Mouse (Mus musculus): ENCODE data around the gene Ube2j2. TPM values are rescaled to one million over a fixed set of nuclear protein-coding genes. Genes with fewer than 3 reads are reported as not detected.

The Ube2j2 gene
- polyA plus RNA-seq (2014; fragmentation: Nextera tagmentation; extraction: Ambion mirVana) = 131 and 138 TPM in 2 replicates

DNA sequence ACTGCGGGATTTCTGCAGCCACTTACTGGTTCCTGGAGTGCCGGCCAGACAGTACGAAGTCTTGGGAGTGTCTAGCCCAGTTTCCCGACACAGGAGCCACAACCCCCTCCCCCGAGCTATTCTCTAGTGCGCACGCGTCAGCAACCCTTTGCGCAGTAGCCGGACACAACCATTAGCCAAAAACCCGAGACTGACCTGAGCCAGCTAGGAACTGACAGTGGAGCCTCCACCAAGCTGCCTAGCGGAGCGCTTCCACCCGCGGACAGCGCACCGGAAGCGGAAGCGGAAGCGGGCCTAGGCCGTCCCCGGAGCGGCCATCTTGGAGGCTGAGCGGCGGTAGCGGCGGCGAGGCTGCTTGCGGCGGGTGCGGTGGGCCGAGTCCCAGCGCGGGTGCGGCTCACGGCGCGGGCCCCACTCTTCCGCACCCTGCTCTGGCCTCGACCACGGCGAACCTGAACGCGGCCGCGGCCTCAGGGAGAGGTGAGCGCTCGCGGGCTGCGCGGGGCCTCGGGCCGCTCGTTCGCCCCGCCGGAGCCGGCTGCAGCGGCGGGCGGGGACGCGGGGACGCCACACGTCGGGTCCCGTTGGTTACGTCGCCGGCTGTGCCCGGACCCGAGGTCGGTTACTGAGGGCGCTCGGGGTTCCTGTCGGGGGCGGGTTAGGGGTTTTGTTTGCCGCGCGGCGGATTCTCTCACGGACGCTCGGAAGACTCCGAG is at the start of gene Ube2j2:
Ube2j2 (plus strand) TSS at position 298 of the 716 bp plus-strand sequence.
- DNase-seq (peak; percentile 96), ATAC-seq (ENCODE audit: low FRiP score, low TSS enrichment) (peak; percentile 97)
- WGBS = under 1% methylated on average over 83 of the region's 85 CpGs

GRCm38 (mm10) chr4:155894311-155894881 is 49.2 kb upstream of the Ube2j2 start:
- peak overlapping the region; percentile 98 for H3K4me3 ChIP-seq (replicated peaks; ENCODE audit: low read depth, low read length)
- H3K27ac ChIP-seq (replicated peaks; ENCODE audit: low read depth, low read length) = 0 out of 2 replicates have a peak overlapping the region, but pooled peaks have one; percentile 45
- WGBS = 36% methylated on average over 8 of the region's 8 CpGs
- H3K4me1 ChIP-seq (ENCODE audit: control insufficient read depth, insufficient read depth, low read length) = peaks cover 36% of the 10 kb centered on the region
- DNase-seq = no peak
- ATAC-seq (ENCODE audit: low FRiP score, low TSS enrichment) = no peak
- H3K36me3 ChIP-seq (ENCODE audit: control insufficient read depth, insufficient read depth, low read length) = peaks cover 38% of the 10 kb centered on the region
- H3K9me3 ChIP-seq (ENCODE audit: control insufficient read depth, low read length) = no peaks in the 10 kb centered on the region
- H3K4me2 ChIP-seq (ENCODE audit: low read length) = peak overlapping the region; percentile 99
- H3K9ac ChIP-seq (replicated peaks; ENCODE audit: low read length) = peak overlapping the region; percentile 42; the same call in 1 of the 2 replicates
- no peaks in the 10 kb centered on the region for H3K27me3 ChIP-seq (ENCODE audit: control insufficient read depth, insufficient read depth, low read length)

More for the DNA sequence above, at the start of gene Ube2j2:
- no peaks in the 10 kb centered on the region for H3K27me3 ChIP-seq (ENCODE audit: control insufficient read depth, insufficient read depth, low read length)
- H3K4me2 ChIP-seq (ENCODE audit: low read length) = peak within 1 kb of the TSS; percentile 96
- no peaks in the 10 kb centered on the region for H3K9me3 ChIP-seq (ENCODE audit: control insufficient read depth, low read length)
- peak within 1 kb of the TSS; percentile 78 for H3K9ac ChIP-seq (replicated peaks; ENCODE audit: low read length)
- H3K4me1 ChIP-seq (ENCODE audit: control insufficient read depth, insufficient read depth, low read length) = peaks cover 14% of the 10 kb centered on the region
- H3K36me3 ChIP-seq (ENCODE audit: control insufficient read depth, insufficient read depth, low read length) = peaks cover 12% of the 10 kb centered on the region; the same call in 1 of the 2 replicates
- H3K4me3 ChIP-seq (replicated peaks; ENCODE audit: low read depth, low read length) = peak within 1 kb of the TSS; percentile 91
- peak within 1 kb of the TSS; percentile 86 for H3K27ac ChIP-seq (replicated peaks; ENCODE audit: low read depth, low read length)

DNA sequence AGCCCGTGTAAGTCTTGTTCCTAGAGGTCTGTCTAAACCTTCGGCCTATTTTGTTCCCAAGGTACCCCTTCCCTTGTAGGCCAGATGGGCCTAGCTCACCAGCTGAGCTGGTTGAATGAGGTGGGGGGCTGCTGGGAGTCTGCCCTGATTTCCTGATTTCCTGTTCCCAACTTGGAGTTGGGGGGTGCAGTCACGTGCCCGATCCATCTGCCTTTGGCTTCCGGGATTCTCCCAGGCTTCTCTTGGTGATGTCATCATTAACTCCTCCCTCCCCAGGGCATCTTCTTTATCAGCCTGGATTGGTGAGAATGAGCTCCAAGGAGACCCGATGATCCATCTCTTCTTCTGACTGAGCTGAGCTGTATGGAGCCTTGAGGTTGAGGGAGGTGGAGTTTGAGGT is 48.4 kb upstream of the Ube2j2 start:
- Histone ChIP-seq H3K27me3 (ENCODE audit: control insufficient read depth, insufficient read depth, low read length) (no peaks in the 10 kb centered on the region), H3K9ac (replicated peaks; ENCODE audit: low read length) (no peak overlapping the region; the same call in 1 of the 2 replicates), H3K36me3 (ENCODE audit: control insufficient read depth, insufficient read depth, low read length) (peaks cover 40% of the 10 kb centered on the region), H3K4me3 (replicated peaks; ENCODE audit: low read depth, low read length) (peak overlapping the region; percentile 98), H3K4me1 (ENCODE audit: control insufficient read depth, insufficient read depth, low read length) (peaks cover 36% of the 10 kb centered on the region), H3K4me2 (ENCODE audit: low read length) (peak overlapping the region; percentile 99), H3K27ac (replicated peaks; ENCODE audit: low read depth, low read length) (peak overlapping the region; percentile 45; the same call in 1 of the 2 replicates), H3K9me3 (ENCODE audit: control insufficient read depth, low read length) (no peaks in the 10 kb centered on the region)
- no peak for ATAC-seq (ENCODE audit: low FRiP score, low TSS enrichment)
- WGBS = 34% methylated on average over 6 of the region's 6 CpGs
- DNase-seq = peak; percentile 76

DNA sequence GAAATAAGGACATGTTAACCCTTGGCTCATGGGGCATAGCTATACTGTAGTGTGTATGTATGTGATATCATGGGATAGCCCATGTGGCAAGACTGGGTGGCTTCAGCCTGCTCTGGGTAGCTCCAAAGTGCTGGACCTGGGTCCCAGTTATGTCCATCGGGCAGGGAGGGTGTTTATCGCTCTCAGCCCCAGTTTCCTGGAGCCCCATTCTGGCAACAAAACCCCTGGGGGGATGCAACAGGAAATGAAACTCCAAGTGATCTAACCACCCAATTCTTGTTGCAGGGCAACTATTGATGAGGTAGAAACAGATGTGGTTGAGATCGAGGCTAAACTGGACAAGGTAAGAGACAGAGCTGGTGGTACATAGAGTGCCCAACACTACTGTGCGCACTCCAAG is 47.8 kb upstream of the Ube2j2 start:
- Histone ChIP-seq H3K27me3 (ENCODE audit: control insufficient read depth, insufficient read depth, low read length) (no peaks in the 10 kb centered on the region), H3K4me3 (replicated peaks; ENCODE audit: low read depth, low read length) (no peak overlapping the region), H3K4me2 (ENCODE audit: low read length) (peak overlapping the region; percentile 99), H3K9me3 (ENCODE audit: control insufficient read depth, low read length) (no peaks in the 10 kb centered on the region), H3K4me1 (ENCODE audit: control insufficient read depth, insufficient read depth, low read length) (peaks cover 31% of the 10 kb centered on the region), H3K36me3 (ENCODE audit: control insufficient read depth, insufficient read depth, low read length) (peaks cover 46% of the 10 kb centered on the region), H3K9ac (replicated peaks; ENCODE audit: low read length) (no peak overlapping the region), H3K27ac (replicated peaks; ENCODE audit: low read depth, low read length) (no peak overlapping the region)
- WGBS = 95% methylated on average over 4 of the region's 4 CpGs
- DNase-seq = no peak
- ATAC-seq (ENCODE audit: low FRiP score, low TSS enrichment) = no peak

GRCm38 (mm10) chr4:155896461-155896860 is 47.2 kb upstream of the Ube2j2 start:
- Histone ChIP-seq H3K9me3 (ENCODE audit: control insufficient read depth, low read length) (no peaks in the 10 kb centered on the region), H3K4me2 (ENCODE audit: low read length) (no peak overlapping the region), H3K9ac (replicated peaks; ENCODE audit: low read length) (no peak overlapping the region), H3K4me1 (ENCODE audit: control insufficient read depth, insufficient read depth, low read length) (peaks cover 28% of the 10 kb centered on the region), H3K36me3 (ENCODE audit: control insufficient read depth, insufficient read depth, low read length) (peaks cover 53% of the 10 kb centered on the region), H3K27ac (replicated peaks; ENCODE audit: low read depth, low read length) (no peak overlapping the region), H3K4me3 (replicated peaks; ENCODE audit: low read depth, low read length) (no peak overlapping the region), H3K27me3 (ENCODE audit: control insufficient read depth, insufficient read depth, low read length) (no peaks in the 10 kb centered on the region)
- ATAC-seq (ENCODE audit: low FRiP score, low TSS enrichment) (no peak), DNase-seq (no peak)
- WGBS = over 99% methylated on average over 12 of the region's 12 CpGs

DNA sequence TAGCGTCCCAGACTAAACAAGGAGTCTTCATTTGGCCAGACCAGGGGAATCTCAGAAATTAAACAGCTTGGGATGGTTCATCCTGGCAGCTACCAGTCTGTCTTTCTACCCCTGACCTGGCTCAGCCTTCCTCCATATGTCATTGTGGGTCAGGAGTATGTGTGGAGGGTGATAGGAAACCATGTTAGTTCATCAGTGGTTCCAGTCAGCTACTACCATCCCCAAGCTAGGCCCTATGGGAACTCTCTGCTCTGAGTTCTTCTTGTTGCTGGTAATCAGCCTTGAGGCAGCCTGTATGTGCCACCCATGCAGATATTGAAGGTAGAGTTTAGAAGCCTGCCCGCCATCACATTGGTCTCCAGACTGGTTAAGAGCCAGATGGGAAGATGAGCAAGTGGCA is 45.3 kb upstream of the Ube2j2 start:
- H3K27ac ChIP-seq (replicated peaks; ENCODE audit: low read depth, low read length) = no peak overlapping the region
- 100% methylated on average over 2 of the region's 2 CpGs for WGBS
- no peak overlapping the region for H3K9ac ChIP-seq (replicated peaks; ENCODE audit: low read length)
- peaks cover 71% of the 10 kb centered on the region for H3K36me3 ChIP-seq (ENCODE audit: control insufficient read depth, insufficient read depth, low read length)
- H3K27me3 ChIP-seq (ENCODE audit: control insufficient read depth, insufficient read depth, low read length) = no peaks in the 10 kb centered on the region
- H3K4me2 ChIP-seq (ENCODE audit: low read length) = no peak overlapping the region
- no peak for DNase-seq
- H3K9me3 ChIP-seq (ENCODE audit: control insufficient read depth, low read length) = no peaks in the 10 kb centered on the region
- peaks cover 26% of the 10 kb centered on the region for H3K4me1 ChIP-seq (ENCODE audit: control insufficient read depth, insufficient read depth, low read length)
- no peak for ATAC-seq (ENCODE audit: low FRiP score, low TSS enrichment)
- H3K4me3 ChIP-seq (replicated peaks; ENCODE audit: low read depth, low read length) = no peak overlapping the region

DNA sequence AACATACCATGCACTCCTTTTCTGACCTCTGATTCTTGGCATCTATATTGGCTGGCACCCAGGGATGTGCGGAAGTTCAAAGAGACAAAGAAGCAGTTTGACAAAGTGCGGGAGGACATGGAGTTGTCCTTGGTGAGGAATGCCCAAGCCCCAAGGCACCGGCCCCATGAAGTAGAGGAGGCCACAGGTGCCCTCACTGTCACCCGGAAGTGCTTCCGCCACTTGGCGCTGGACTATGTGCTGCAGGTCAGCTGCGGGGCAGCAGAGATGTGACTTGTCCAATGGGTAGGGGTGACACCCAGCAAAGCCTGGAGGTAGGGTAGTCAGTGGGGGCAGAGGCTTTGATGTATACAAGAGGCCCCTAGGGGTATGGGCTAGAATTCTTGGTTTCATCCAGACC is 44.3 kb upstream of the Ube2j2 start:
- Histone ChIP-seq H3K27me3 (ENCODE audit: control insufficient read depth, insufficient read depth, low read length) (no peaks in the 10 kb centered on the region), H3K9ac (replicated peaks; ENCODE audit: low read length) (no peak overlapping the region), H3K4me2 (ENCODE audit: low read length) (no peak overlapping the region), H3K9me3 (ENCODE audit: control insufficient read depth, low read length) (no peaks in the 10 kb centered on the region), H3K4me3 (replicated peaks; ENCODE audit: low read depth, low read length) (no peak overlapping the region), H3K36me3 (ENCODE audit: control insufficient read depth, insufficient read depth, low read length) (peaks cover 82% of the 10 kb centered on the region), H3K27ac (replicated peaks; ENCODE audit: low read depth, low read length) (no peak overlapping the region), H3K4me1 (ENCODE audit: control insufficient read depth, insufficient read depth, low read length) (peaks cover 15% of the 10 kb centered on the region)
- no peak for ATAC-seq (ENCODE audit: low FRiP score, low TSS enrichment)
- WGBS = 95% methylated on average over 7 of the region's 7 CpGs
- DNase-seq = no peak

GRCm38 (mm10) chr4:155901205-155901604 is 42.4 kb upstream of the Ube2j2 start:
- DNase-seq (no peak), ATAC-seq (ENCODE audit: low FRiP score, low TSS enrichment) (no peak)
- 85% methylated on average over 3 of the region's 3 CpGs for WGBS
- Histone ChIP-seq H3K36me3 (ENCODE audit: control insufficient read depth, insufficient read depth, low read length) (peaks cover 92% of the 10 kb centered on the region), H3K4me2 (ENCODE audit: low read length) (no peak overlapping the region), H3K9ac (replicated peaks; ENCODE audit: low read length) (no peak overlapping the region), H3K27me3 (ENCODE audit: control insufficient read depth, insufficient read depth, low read length) (no peaks in the 10 kb centered on the region), H3K4me1 (ENCODE audit: control insufficient read depth, insufficient read depth, low read length) (no peaks in the 10 kb centered on the region), H3K27ac (replicated peaks; ENCODE audit: low read depth, low read length) (no peak overlapping the region), H3K4me3 (replicated peaks; ENCODE audit: low read depth, low read length) (no peak overlapping the region), H3K9me3 (ENCODE audit: control insufficient read depth, low read length) (no peaks in the 10 kb centered on the region)

GRCm38 (mm10) chr4:155903246-155903645 is 40.4 kb upstream of the Ube2j2 start:
- H3K9me3 ChIP-seq (ENCODE audit: control insufficient read depth, low read length) = no peaks in the 10 kb centered on the region
- H3K36me3 ChIP-seq (ENCODE audit: control insufficient read depth, insufficient read depth, low read length) = peaks cover 95% of the 10 kb centered on the region
- no peak overlapping the region for H3K4me2 ChIP-seq (ENCODE audit: low read length)
- no peaks in the 10 kb centered on the region for H3K27me3 ChIP-seq (ENCODE audit: control insufficient read depth, insufficient read depth, low read length)
- no peak overlapping the region for H3K4me3 ChIP-seq (replicated peaks; ENCODE audit: low read depth, low read length)
- DNase-seq (no peak), ATAC-seq (ENCODE audit: low FRiP score, low TSS enrichment) (no peak)
- H3K27ac ChIP-seq (replicated peaks; ENCODE audit: low read depth, low read length) = no peak overlapping the region
- H3K4me1 ChIP-seq (ENCODE audit: control insufficient read depth, insufficient read depth, low read length) = no peaks in the 10 kb centered on the region
- H3K9ac ChIP-seq (replicated peaks; ENCODE audit: low read length) = no peak overlapping the region
- WGBS = 97% methylated on average over 13 of the region's 13 CpGs

Data from midbrain, embryonic 14.5 days (tissue).